Mouse (Mus musculus) spleen, postnatal 10 days (tissue): ENCODE measurements around the gene Zfp169.

ENCODE experiments used
- DNase-seq, 2 experiments: peaks; one replicate each; pipeline ENCODE4 v3.0.0; 2021 to 2022; ENCODE audit warnings: low spot score in 2 of 2

Zfp169 gene

GRCm38 (mm10) chr13:48513003-48513929 lies at the start of gene Zfp169, which contains the start of gene A830005F24Rik:
Gene Zfp169, minus strand, starts transcription at chr13:48513451.
Gene A830005F24Rik, plus strand, starts transcription at chr13:48513570.
- DNase-seq: peak; percentile 41 to 86

GRCm38 (mm10) chr13:48562336-48562735 lies 49.1 kb upstream of the Zfp169 start:
- no peak for DNase-seq

- no peak for DNase-seq
These were observed 48.2 kb upstream of the Zfp169 start for GRCm38 (mm10) chr13:48561481-48561880.

- DNase-seq: no peak
These were observed 42.7 kb upstream of the Zfp169 start for GRCm38 (mm10) chr13:48555976-48556375.

- no peak for DNase-seq
These were observed 41.3 kb upstream of the Zfp169 start for GRCm38 (mm10) chr13:48554552-48554951.

GRCm38 (mm10) chr13:48553511-48553910 lies 40.3 kb upstream of the Zfp169 start:
- DNase-seq: no peak

- DNase-seq: peak in 1 of 2 experiments; percentile 41
These were observed 39.2 kb upstream of the Zfp169 start for GRCm38 (mm10) chr13:48552181-48553090.

- DNase-seq: no peak
These were observed 35.0 kb upstream of the Zfp169 start for GRCm38 (mm10) chr13:48548296-48548695.

- no peak for DNase-seq
These were observed 34.4 kb upstream of the Zfp169 start for GRCm38 (mm10) chr13:48547623-48548022.

GRCm38 (mm10) chr13:48546330-48546917 lies 33.2 kb upstream of the Zfp169 start:
- DNase-seq: peak; percentile 98 to 99

GRCm38 (mm10) chr13:48545476-48546281 lies 32.4 kb upstream of the Zfp169 start:
- peak; percentile 86 to 98 for DNase-seq

- DNase-seq: no peak
These were observed 31.6 kb upstream of the Zfp169 start for GRCm38 (mm10) chr13:48544867-48545266.

GRCm38 (mm10) chr13:48544391-48544790 lies 31.1 kb upstream of the Zfp169 start:
- DNase-seq: no peak

GRCm38 (mm10) chr13:48540488-48540887 lies 27.2 kb upstream of the Zfp169 start:
- DNase-seq: no peak

GRCm38 (mm10) chr13:48533441-48533840 lies 20.2 kb upstream of the Zfp169 start:
- DNase-seq: no peak

- no peak for DNase-seq
These were observed 18.2 kb upstream of the Zfp169 start for GRCm38 (mm10) chr13:48531448-48531847.

GRCm38 (mm10) chr13:48530685-48531084 lies 17.4 kb upstream of the Zfp169 start:
- no peak for DNase-seq

GRCm38 (mm10) chr13:48529028-48529427 lies 15.8 kb upstream of the Zfp169 start:
- no peak for DNase-seq

- DNase-seq: peak in 1 of 2 experiments; percentile 53
These were observed 15.0 kb upstream of the Zfp169 start for GRCm38 (mm10) chr13:48528123-48528871.

- DNase-seq: no peak
These were observed 12.5 kb upstream of the Zfp169 start for GRCm38 (mm10) chr13:48525745-48526144.
